Mouse (Mus musculus) mouse trophoblast stem cell (cell line): Measurements from ENCODE around the gene Neu3.

Experiments
- in situ Hi-C, 2 experiments: fragments of 300-500 bp; cut with MseI, MboI; formaldehyde crosslinking; loops; 2 replicates in 1 of 2; 3 replicates in 1 of 2; pipeline ENCODE4 v1.15.1; 2025

The Neu3 gene

GRCm38 (mm10) chr7:99828083-99828570, at the start of gene Neu3:
Gene Neu3 (minus strand): TSS chr7:99828417.
- in situ Hi-C loops: no loop called here

GRCm38 (mm10) chr7:99876345-99876744, 48.1 kb upstream of the Neu3 start:
- in situ Hi-C loops: loop anchor here in 1 of 2 experiments (5.0 kb wide), 1 partner anchor 64 kb away; no protein-coding TSS in a partner anchor

- in situ Hi-C loops: loop anchor here in 1 of 2 experiments (5.0 kb wide), 1 partner anchor 64 kb away; no protein-coding TSS in a partner anchor
Measured at GRCm38 (mm10) chr7:99875891-99876290, 47.7 kb upstream of the Neu3 start.

DNA sequence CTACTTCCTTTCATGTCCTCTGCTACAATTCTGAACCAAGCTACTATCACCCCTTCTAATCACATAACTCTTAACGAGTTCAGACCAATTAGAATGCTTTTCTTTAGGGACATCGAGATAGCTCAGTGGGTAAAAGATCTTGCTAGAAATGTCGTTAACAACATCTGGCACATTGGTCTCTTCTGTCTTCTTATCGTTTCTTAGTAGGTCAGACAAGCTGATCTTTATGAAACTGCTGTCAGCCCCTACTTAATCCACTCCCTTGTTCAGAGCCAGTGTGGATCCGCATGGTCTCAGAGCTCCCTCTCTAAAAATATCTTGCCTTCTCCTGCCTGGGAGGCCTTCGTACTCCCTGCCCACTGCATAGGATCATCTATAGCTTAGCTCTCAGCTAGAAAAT, 45.7 kb upstream of the Neu3 start:
- in situ Hi-C loops: no loop called here

DNA sequence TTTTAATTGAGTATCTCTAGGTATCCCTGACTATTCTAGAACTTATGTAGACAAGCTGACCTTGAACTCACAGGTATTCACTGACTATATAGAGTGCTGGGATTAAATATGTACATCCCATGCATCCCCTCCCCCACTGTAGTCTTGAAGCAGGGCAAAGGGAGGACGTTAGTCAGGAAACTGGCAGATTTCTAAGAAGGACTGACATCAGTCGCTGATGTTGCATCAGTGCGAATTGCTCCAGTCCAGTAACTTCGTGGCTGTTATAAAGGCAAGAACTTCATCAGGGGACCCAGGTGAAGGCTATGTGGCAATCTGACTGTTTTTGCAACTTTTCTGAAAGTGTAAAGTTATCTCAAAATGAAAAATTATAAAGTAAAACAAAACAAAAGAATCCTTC, 41.1 kb upstream of the Neu3 start:
- in situ Hi-C loops: no loop called here

GRCm38 (mm10) chr7:99865219-99865618, 37.0 kb upstream of the Neu3 start:
- in situ Hi-C loops: no loop called here

DNA sequence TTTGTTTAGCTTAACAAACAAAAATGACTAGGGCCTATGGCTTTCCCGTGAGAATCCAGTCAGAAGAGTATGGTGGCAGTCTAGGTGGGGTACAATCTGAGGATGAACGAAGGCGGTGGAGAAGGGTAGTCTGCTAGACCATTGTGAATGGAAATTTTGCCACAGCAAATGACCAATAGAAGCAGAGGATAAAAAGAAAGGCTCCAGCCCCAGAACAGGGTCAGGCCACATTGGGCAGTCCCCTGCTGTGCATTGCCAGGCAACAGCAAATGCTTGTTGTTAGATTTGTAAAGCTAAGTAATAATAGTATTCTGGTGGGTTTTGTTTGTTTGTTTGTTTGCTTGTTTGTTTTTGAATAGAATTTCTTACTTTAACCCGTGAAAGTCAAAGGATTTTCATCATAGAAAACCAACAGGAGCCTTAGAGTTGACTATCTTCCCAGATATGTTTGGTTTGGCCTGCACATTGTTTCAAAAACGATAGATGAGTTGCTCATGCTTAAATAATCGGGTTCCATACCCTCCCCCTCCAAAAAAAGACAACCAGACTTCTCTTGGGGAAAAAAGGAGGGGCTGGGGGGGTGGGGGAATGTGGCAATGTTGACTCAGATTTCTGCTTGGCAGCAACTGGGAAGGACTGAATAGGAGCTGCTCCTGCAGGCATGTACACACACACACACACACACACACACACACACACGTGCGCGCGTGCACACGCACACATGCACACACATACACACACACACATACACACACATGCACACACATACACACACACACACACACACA, 36.2 kb upstream of the Neu3 start:
- in situ Hi-C loops: no loop called here

DNA sequence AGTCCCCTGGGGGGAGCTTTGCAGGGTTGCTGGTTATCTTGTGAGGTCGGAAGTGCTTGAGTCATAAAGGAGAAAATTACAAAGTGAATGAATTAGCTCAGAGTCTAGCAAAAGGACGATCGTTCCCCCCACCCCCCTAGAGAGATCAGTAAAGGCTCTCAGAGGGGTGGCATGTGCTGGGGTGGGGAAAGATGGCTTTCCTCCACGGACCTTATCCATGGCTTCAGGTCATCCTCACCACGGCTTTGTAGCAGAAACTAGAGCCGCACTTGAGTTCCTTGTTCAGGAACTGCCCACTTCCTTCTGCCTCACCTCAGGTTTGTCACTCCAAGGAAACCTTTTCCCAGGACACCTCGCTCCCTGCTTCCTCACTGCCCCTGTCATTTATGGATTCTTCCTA, 35.1 kb upstream of the Neu3 start, which contains the start of gene Spcs2:
Spcs2 (minus strand) TSS at position 101 of the 400 bp plus-strand sequence.
- in situ Hi-C loops: no loop called here

- in situ Hi-C loops: no loop called here
Measured at GRCm38 (mm10) chr7:99858813-99859585, 30.8 kb upstream of the Neu3 start, which contains the start of gene Xrra1. Gene Xrra1 (plus strand): TSS chr7:99859116.

GRCm38 (mm10) chr7:99858175-99858812, 30.1 kb upstream of the Neu3 start:
- in situ Hi-C loops: no loop called here

- in situ Hi-C loops: no loop called here
Measured at GRCm38 (mm10) chr7:99856266-99856861, 28.1 kb upstream of the Neu3 start.

DNA sequence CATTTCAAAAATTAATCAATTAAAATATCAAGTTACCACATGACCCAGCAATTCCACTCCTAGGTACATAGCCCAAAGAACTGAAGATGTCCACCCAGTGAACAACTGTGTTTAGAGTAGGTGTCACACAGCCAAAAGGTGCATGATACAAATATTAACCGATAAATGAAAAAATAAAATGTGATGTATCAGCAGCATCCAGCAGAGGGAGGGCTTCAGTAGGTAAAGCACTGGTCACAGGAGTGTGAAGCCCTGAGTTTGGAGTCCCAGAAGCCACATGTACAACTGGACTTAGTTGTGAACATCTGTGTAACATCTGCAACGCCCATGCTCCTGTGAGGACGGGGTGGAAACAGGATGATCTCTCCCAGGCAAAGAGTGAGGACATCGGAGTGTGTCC, 26.1 kb upstream of the Neu3 start:
- in situ Hi-C loops: no loop called here

DNA sequence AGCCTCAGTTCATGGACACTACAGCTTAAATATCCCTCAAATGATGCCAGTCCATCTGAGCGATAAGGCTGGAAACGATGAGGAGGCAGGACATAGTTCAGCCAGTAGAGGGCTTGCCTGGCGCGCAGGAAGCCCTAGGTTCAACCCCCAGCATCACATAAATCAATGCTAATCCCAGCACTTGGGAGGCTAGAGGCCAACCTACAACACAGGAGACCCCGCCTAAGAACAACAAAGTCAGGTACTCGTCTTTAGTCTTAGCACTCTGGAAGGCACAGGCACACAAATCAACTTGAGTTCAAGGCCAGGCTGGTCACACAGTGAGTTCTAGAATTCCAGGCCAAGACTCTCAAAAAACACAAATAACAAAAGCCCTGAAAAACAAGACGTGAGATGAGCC, 25.1 kb upstream of the Neu3 start:
- in situ Hi-C loops: no loop called here

GRCm38 (mm10) chr7:99851618-99852017, 23.4 kb upstream of the Neu3 start:
- in situ Hi-C loops: no loop called here

- in situ Hi-C loops: no loop called here
Measured at GRCm38 (mm10) chr7:99851121-99851520, 22.9 kb upstream of the Neu3 start.

GRCm38 (mm10) chr7:99850534-99850933, 22.3 kb upstream of the Neu3 start:
- in situ Hi-C loops: no loop called here

DNA sequence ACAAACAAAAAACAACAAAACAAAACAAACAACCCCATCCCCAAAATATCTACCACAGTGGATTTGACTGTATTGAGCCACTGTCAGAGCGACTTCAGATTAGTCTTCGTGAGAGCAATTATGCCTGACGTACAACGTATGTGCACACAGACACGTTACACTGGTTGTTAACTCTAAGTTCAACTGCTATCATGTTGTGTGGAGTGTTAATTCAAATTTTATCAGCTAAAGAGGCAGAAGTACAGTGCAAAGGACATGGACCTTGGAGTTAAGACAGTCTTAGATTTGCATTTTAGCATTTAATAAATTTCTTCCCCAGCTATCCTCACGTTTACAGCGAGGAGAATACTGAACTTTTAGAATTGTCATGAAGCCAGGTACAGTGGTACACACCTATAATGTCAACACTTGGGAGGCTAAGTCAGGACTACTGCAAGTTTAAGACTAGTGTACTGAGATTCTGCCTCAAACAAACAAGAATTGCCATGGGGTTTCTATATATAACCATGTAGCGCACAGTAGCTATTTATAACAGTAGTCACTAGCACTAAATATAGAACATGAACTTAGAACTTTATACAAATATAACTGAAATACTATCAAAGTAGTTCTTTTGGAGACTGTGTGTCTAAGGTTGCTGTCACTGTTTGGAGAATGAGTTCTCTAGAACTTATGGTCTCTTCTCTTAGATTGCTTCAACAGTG, 17.5 kb upstream of the Neu3 start:
- in situ Hi-C loops: no loop called here

- in situ Hi-C loops: no loop called here
Measured at GRCm38 (mm10) chr7:99838241-99838640, 10.0 kb upstream of the Neu3 start.

GRCm38 (mm10) chr7:99837358-99838071, 9.3 kb upstream of the Neu3 start:
- in situ Hi-C loops: no loop called here

DNA sequence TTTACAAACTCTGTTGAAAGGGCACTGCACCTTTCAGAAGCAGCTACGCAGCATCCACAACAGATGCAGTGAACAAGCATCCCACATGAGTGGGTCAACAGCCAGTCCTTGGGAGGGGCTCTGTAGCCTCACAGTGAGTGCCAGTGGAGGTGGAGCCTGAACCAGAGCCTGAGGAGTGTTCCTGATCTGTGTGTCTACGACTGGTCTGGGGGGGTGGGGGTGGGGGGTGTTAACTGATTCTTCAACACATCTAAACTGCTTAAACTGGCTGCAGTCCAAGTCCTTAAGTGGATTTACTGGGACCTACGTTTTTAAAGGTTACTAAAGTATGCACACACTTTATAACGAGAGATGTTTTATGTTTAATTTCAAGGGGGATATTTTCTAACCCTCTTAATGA, 8.6 kb upstream of the Neu3 start:
- in situ Hi-C loops: no loop called here
